Mouse (Mus musculus) testis, adult 2 months (tissue): ENCODE measurements at regions not wholly inside any gene's neighbourhood (a gene's known extent, or its start where the extent isn't known, plus 50 kb on each side); places are given as distances from the start of the nearest gene placed in this dataset.

Experiments
- H3K27ac ChIP-seq: fragments of 200-500 bp; 2 replicates; pipeline ENCODE4 v1.5.1; 2012; ENCODE audit warnings: low read depth, low read length; ENCODE audit not compliant: control insufficient read depth, insufficient read depth
- H3K27me3 ChIP-seq: fragments of 200-500 bp; 2 replicates; pipeline ENCODE4 v1.6.1; 2012; ENCODE audit warnings: mild to moderate bottlenecking, low read length, moderate library complexity; ENCODE audit not compliant: control insufficient read depth, insufficient read depth
- H3K36me3 ChIP-seq: fragments of 200-500 bp; 2 replicates; pipeline ENCODE4 v1.6.1; 2012; ENCODE audit warnings: mild to moderate bottlenecking, low read length; ENCODE audit not compliant: control insufficient read depth, insufficient read depth
- H3K4me1 ChIP-seq: fragments of 200-500 bp; 2 replicates; pipeline ENCODE4 v1.6.1; 2012; ENCODE audit warnings: low read length; ENCODE audit not compliant: control insufficient read depth, insufficient read depth
- H3K4me3 ChIP-seq: fragments of 200-500 bp; 2 replicates; pipeline ENCODE4 v1.5.1; 2012; ENCODE audit warnings: low read depth, mild to moderate bottlenecking, low read length, moderate library complexity, mixed read lengths; ENCODE audit not compliant: control insufficient read depth
- CTCF ChIP-seq: fragments of 200-500 bp; IDR thresholded peaks from 2 replicates; pipeline ENCODE4 v1.5.1; 2012; ENCODE audit warnings: low read depth, mild to moderate bottlenecking, inconsistent platforms, low read length, moderate library complexity; ENCODE audit not compliant: control insufficient read depth, insufficient read depth, insufficient replicate concordance
- POLR2A ChIP-seq: fragments of 200-500 bp; IDR thresholded peaks from 2 replicates; pipeline ENCODE4 v1.6.1; 2012; ENCODE audit warnings: low read depth, mild to moderate bottlenecking, inconsistent platforms, low read length, moderate library complexity; ENCODE audit not compliant: control insufficient read depth

DNA sequence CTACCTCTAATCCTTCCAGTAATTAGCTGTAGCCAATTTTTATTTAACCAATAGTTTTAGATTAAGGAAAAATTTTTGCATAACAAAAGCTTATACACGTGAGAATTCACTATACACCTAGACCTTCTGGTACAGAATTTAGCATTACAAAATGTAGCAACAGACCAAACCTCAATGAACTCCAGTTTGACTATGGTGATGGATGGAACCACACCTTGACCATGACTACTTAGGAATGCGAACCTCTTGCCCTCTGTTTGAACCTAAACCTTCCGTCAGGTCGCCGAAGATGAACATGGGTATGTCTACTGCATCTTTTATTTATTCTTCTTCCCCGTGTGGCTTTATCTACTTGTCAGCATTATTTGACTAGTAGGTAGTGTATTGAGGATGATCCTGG is 105.9 kb upstream of the Arl4c start:
- H3K27me3 ChIP-seq, result no peaks in the 10 kb centered on the region
- no peak for TF ChIP-seq POLR2A
- no peak for TF ChIP-seq CTCF
- H3K27ac ChIP-seq, result no peak overlapping the region
- no peaks in the 10 kb centered on the region for H3K4me1 ChIP-seq
- no peak overlapping the region for H3K4me3 ChIP-seq
- H3K36me3 ChIP-seq, result no peaks in the 10 kb centered on the region

DNA sequence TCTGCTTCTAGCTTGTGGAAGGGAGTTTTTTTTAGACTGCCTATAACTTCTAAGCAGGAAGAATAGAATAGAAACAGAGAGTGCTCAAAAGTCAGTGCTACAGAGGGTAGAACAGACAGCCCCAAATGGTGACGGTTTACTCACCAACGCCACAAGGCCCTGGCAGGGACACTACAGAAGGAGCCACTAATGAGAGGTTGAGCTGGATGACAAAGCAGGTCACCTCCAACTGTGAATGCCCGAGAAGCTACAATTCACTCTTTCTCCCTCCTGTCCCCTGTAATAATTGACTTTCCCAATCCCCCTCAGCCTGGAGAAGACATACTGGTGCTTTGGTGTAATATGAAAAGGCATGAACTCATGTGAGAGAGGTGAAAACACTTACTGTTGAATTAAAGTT is 106.5 kb upstream of the Arl4c start:
- Histone ChIP-seq H3K27ac (no peak overlapping the region), H3K36me3 (no peaks in the 10 kb centered on the region), H3K4me3 (no peak overlapping the region), H3K27me3 (no peaks in the 10 kb centered on the region), H3K4me1 (no peaks in the 10 kb centered on the region)
- TF ChIP-seq POLR2A (no peak), CTCF (no peak)

DNA sequence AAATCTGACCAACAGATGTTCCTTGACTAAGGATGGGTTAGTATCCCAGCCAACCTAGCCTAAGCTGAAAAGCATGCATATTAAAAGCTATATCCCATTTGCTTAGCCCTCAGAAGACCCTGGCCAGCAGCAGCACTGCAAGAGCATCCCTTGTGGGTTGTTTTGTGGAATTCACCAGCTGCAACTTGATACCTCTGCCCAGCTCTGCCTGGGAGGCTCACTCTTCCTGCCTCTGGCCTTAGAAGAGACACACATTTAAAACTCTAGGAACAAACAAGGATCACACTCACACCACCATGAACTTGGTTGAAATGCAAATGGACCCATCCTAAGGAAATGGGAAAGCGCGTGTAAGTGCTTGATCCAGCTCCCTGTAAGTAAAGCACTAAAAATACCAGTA is 107.7 kb upstream of the Arl4c start:
- TF ChIP-seq CTCF (no peak), POLR2A (no peak)
- H3K36me3 ChIP-seq, result no peaks in the 10 kb centered on the region
- no peaks in the 10 kb centered on the region for H3K4me1 ChIP-seq
- H3K27ac ChIP-seq, result no peak overlapping the region
- H3K4me3 ChIP-seq, result no peak overlapping the region
- no peaks in the 10 kb centered on the region for H3K27me3 ChIP-seq

DNA sequence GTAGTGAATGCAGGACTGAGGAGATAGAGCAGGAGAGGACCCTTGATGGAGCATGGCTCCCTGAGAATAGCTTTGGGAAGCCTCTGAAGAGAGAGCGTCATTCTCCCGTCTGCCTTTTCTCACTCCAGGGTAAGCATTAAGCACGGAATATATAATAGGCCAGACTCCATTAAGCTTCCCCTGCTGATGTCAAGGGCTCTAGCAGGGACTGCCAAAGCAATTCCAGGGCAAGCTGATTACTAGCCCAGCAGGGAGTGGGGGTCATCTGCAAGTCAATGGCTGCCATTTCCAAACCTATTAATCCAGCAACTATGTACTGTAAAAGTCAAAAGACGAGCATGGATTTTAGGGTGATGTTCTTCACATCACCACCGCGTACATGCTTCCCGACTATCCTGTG is 111.2 kb upstream of the Arl4c start:
- no peak for TF ChIP-seq POLR2A
- no peak for TF ChIP-seq CTCF
- Histone ChIP-seq H3K27me3 (no peaks in the 10 kb centered on the region), H3K27ac (no peak overlapping the region), H3K36me3 (no peaks in the 10 kb centered on the region), H3K4me3 (no peak overlapping the region), H3K4me1 (no peaks in the 10 kb centered on the region)

DNA sequence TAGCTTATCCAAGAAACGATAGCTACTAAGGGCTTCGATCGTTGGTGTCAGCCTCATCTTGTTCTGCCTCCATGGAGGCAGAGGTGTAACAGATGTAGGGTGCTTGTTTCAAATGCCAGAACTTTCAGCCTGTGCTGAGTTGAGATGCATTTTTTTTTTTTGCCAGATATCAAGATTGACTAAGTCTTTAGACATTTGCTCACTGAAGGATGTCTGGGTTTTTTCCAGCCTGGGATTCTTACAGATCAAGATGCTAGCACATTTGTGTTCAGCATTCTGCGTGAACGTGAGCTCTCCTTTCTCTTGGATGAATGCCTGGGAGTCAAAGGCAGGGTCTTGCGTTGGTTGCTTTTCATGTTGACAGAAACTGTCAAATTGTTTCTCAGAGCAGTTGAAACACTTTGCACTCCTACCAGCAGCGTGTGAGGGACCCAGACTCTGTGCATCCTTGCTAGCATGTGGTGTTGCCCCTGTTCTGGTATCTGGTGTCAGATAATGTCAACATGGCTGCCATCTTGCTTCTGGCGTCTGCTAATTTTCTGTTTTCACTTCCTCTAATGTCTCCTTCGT is 114.4 kb upstream of the Arl4c start:
- Histone ChIP-seq H3K4me1 (no peaks in the 10 kb centered on the region), H3K27ac (no peak overlapping the region), H3K4me3 (no peak overlapping the region), H3K27me3 (no peaks in the 10 kb centered on the region), H3K36me3 (no peaks in the 10 kb centered on the region)
- TF ChIP-seq POLR2A (no peak), CTCF (no peak)

DNA sequence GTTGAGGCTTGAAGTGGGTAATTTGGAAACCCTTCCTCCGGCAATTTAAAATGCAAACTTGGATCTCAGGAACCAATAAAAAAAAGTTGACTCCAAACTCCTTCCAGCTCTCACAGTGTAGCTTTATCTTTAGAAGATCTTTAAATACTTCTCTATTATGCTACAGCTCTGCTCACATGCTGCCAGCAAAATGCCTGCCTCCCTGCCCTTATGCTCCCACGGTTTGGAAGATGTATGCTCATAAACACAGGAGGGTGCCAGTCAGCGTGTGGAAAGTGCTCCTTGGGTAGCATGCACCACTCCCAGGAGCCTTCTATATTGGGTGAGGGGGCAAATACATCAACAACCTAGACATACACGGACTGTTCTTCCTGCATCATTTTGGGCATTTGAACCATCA is 123.2 kb upstream of the Arl4c start:
- Histone ChIP-seq H3K4me3 (no peak overlapping the region), H3K4me1 (no peaks in the 10 kb centered on the region), H3K27ac (no peak overlapping the region), H3K36me3 (no peaks in the 10 kb centered on the region), H3K27me3 (no peaks in the 10 kb centered on the region)
- no peak for TF ChIP-seq CTCF
- TF ChIP-seq POLR2A, result no peak

DNA sequence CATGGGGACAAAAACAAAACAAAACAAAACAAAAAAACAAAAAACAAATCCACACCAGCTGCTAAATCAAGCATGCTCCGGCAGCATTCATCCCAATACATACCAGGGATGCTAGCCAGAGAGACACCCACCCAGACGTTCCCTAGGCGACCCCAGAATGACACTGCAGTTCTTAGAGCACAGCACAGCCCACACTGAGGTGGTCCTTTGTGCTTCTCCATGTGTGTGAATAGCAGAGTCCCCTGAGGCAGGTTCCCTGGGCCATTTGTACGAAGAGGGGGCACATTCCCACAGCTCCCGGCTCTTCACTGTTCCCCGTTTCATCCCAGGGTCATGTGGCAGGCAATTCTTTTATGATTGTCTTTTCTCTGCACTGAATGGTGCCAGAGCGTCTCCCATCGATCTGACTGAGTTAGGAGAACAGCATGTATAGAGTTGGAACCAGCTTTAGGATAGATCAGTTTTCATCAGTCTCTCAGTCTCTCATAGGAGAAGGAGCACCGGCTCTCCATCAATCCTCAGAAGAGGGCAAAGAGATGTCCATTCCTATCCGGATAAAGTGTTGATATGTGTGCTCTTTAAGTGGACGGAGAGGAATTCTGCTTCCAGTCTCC is 136.7 kb upstream of the Arl4c start:
- Histone ChIP-seq H3K27me3 (no peaks in the 10 kb centered on the region), H3K27ac (no peak overlapping the region), H3K36me3 (no peaks in the 10 kb centered on the region), H3K4me1 (no peaks in the 10 kb centered on the region; the same call in 1 of the 2 replicates), H3K4me3 (no peak overlapping the region)
- no peak for TF ChIP-seq POLR2A
- no peak for TF ChIP-seq CTCF

DNA sequence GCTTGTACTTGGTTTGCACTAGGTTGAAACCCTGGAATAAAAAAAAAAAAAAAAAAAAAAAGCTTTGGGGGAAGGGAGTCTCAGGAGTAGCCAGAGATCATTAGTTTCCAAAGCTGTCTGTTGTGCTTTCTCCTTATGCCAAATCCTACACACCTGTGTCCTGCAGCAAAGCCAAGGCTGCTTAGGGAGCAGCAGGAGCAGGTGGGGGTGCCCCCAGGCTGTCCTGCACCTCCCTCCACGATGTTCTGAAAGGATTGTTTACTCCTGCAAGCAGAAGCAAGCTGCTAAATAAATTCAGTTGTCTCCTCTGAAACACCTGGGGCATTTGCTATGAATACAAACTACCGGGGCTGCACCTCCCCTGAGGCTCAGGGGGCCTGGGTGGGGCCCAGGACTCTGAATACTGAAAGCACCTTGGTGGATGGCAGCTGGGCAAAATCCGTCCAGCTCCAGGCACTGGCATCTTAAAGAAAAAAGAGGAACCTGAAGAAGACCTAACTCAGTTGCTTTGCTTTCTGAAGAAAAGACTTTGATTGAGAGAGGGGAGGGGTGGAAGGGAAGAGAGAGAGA is 137.5 kb upstream of the Arl4c start:
- no peaks in the 10 kb centered on the region; the same call in 1 of the 2 replicates for H3K4me1 ChIP-seq
- TF ChIP-seq CTCF (no peak), POLR2A (no peak)
- H3K36me3 ChIP-seq, result no peaks in the 10 kb centered on the region
- H3K4me3 ChIP-seq, result no peak overlapping the region
- no peaks in the 10 kb centered on the region for H3K27me3 ChIP-seq
- no peak overlapping the region for H3K27ac ChIP-seq
